Mouse (Mus musculus) left cerebral cortex, adult 18-20 months (tissue): ENCODE measurements around the gene Cpne9. TPM values are rescaled to one million over a fixed set of nuclear protein-coding genes. Genes with fewer than 3 reads are reported as not detected.

ENCODE experiments used
- DNase-seq, 2 experiments: peaks; one replicate each; pipeline ENCODE4 v3.0.0; 2021 to 2022; ENCODE audit warnings: low spot score in 2 of 2, mixed read lengths in 1 of 2
- long read RNA-seq, 2 experiments: library from polyadenylated mRNA; stranded (forward); transcript quantifications; one replicate each; pipeline ENCODE4 v2.0.0; 2021
- total RNA-seq, 2 experiments: library from RNA; stranded (reverse); gene quantifications; 2 replicates each; pipeline ENCODE4 v1.2.3; 2021

Cpne9 gene
- 10 to 100 TPM; 67.8 to 89.1 TPM for total RNA-seq
- long read RNA-seq, experiment 1, partial matches to known transcripts, result 5 of 62 reads
- long read RNA-seq, experiment 1, other reads (novel, unspliced or antisense), result 57 of 62 reads
- long read RNA-seq, experiment 2, partial matches to known transcripts, result 3 of 39 reads
- long read RNA-seq, experiment 2, other reads (novel, unspliced or antisense), result 36 of 39 reads

- peak; percentile 54 to 64 for DNase-seq
Observed at GRCm38 (mm10) chr6:113282101-113282802, at the start of gene Cpne9. Gene Cpne9, plus strand, starts transcription at chr6:113282307.

- DNase-seq, result peak; percentile 4 to 24
Observed at GRCm38 (mm10) chr6:113235141-113235540, 47.0 kb upstream of the Cpne9 start.

- DNase-seq, result peak; percentile 99
Observed at GRCm38 (mm10) chr6:113237542-113238270, 44.4 kb upstream of the Cpne9 start, which contains the start of gene Mtmr14. Gene Mtmr14, plus strand, starts transcription at chr6:113237843.

DNA sequence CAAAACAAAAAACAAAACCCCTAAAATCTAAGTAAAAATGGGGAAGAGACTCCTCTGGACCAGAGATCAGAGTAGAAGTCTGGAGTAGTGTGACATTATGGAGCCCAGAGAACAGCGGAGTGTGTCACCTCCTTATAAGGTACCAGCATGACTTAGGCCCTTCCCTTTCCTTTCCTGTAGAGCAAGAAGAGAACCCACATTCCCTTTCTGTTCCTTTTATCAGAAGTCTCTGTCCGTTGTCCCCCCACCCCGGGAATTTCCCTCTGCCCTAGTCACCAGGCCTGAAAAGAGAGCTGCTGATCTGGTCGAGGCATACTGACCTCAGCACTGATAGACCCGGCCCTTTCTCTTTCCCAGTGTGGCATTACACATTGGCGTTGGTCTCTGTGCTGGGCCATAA, 43.7 kb upstream of the Cpne9 start:
- DNase-seq, result no peak

GRCm38 (mm10) chr6:113242753-113243152, 39.4 kb upstream of the Cpne9 start:
- DNase-seq, result no peak

DNA sequence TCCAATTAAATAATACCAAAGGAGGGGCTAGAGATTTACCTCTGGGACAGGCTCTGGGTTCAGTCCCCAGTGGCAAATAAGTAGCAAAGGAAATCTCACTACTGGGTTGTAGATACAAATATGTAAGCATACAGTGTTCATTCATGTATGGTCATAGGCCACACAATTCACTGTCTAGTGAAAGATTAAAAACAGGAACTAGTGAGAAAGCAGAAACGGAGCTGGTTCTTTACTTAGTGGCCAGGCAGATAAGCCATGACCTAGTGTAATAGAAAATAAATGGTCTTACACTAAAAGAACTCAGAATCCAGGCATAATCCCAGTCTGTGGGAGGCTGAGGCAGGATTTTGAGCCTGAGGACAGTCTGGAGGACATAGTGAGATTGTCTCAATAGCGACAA, 36.5 kb upstream of the Cpne9 start:
- no peak for DNase-seq

DNA sequence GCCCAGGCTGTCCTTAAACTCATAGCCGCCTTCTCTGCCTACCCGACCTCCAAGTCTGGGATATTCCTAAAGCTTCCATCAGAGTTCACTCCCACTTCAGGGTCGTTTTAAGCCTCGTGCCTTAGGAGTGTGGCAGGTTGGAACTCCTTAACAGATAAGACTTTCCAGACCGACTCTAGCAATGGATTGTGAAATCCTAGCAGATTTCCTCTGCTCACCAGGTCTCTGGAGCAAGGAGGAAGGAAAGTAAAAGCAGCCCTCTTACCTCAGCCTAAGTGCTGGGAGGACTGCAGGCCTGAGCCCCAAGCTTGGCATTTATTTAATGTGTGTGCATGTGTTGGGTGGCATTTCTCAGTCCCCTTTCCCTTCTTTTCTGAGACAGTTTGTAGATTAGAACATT, 31.3 kb upstream of the Cpne9 start:
- DNase-seq, result no peak

DNA sequence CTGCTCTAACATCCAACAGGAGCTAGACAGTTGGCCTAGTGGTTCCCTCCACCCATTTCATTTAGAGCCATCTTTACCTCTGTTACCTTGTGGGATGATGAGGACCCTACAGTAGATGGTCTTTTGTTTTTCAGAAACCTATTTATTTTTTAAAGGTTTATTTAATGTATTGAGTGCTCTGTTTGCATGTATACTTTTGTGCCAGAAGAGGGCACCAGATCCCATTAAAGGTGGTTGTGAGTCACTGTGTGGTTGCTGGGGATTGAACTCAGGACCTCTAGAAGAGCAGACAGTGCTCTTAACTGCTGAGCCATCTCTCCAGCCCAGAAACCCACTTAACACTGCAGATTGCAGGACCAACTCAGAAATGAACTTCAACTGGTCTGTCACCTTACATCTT, 30.2 kb upstream of the Cpne9 start:
- no peak for DNase-seq

GRCm38 (mm10) chr6:113254899-113255298, 27.2 kb upstream of the Cpne9 start:
- DNase-seq, result no peak

DNA sequence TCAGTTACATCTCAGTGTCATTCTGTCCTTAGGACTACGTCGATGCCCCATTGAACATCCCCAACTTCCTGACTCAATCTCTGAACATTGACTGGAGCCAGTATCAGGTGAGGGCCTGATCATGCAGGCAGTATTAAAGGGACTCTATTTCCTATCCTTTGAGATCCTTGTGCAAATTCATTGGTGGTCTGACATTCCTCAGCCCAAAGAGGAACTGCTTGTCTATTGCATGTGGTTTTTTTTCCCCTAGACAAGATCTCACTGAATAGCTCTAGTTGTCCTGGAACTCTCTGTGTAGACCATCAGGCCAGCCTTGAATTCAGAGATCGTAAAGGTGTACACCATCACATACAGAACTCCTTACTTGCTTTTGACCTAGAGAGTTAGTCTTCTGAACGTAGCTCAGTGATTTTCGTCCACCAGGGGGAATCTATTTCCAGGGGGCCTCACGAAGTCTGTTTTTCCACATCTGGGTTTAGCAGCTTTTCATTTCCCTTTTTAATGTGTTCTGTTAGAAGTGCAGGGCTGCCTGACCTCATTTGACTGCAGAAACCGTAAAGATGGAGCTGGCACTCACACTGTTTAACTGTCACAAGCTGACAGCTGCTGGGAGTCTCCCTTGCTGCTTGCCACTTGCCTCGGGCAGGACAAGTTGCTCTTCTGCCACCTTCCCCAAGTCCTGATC, 20.8 kb upstream of the Cpne9 start:
- DNase-seq, result no peak

- DNase-seq, result no peak
Observed at GRCm38 (mm10) chr6:113263531-113263930, 18.6 kb upstream of the Cpne9 start.

GRCm38 (mm10) chr6:113264429-113264828, 17.7 kb upstream of the Cpne9 start:
- no peak for DNase-seq

GRCm38 (mm10) chr6:113266996-113267655, 15.0 kb upstream of the Cpne9 start:
- DNase-seq, result no peak

DNA sequence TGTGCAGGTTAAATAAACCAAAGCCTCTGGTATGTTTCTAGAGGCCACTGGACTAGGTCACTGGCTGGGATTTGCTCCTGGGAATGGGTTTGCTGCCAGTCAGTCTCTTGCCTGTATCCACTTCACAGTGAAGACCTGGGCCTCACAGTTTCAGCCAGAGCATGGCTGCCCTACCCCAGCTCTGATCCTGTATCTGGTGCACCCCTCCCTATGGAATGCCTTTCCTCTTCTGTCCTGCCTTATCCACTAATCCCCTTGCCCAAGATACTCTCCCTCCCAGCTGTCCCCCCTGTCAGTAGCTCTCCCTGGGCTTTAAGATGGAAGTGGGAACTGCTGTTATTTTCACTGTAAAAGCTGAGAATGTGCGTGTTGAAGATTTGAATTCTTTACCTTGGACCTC, 14.1 kb upstream of the Cpne9 start:
- DNase-seq, result no peak

- no peak for DNase-seq
Observed at GRCm38 (mm10) chr6:113272365-113272764, 9.7 kb upstream of the Cpne9 start.

DNA sequence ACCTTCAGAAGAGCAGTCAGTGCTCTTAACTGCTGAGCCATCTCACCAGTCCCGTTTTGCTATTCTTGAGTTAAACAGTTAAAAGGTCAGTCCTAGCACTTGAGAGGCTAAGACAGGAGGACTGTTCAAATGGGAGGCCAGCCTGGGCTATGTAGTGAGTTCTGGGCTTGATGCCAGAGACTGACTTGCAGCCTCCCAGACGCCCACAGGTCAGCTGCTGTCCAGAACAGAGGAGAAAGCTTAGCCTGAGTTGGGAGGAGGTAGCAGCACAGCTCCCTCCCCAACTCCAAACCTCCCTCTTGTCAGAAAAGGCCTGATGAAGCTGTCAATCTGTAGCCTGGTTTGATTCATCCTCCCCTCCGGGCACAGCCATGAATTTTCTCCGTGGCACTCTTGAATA, 5.3 kb upstream of the Cpne9 start:
- peak; percentile 62 to 69 for DNase-seq

GRCm38 (mm10) chr6:113281676-113282075, 431 bp upstream of the Cpne9 start:
- DNase-seq, result no peak

- DNase-seq, result peak; percentile 7 to 28
Observed at GRCm38 (mm10) chr6:113282969-113283368, 862 bp downstream of the Cpne9 start.

DNA sequence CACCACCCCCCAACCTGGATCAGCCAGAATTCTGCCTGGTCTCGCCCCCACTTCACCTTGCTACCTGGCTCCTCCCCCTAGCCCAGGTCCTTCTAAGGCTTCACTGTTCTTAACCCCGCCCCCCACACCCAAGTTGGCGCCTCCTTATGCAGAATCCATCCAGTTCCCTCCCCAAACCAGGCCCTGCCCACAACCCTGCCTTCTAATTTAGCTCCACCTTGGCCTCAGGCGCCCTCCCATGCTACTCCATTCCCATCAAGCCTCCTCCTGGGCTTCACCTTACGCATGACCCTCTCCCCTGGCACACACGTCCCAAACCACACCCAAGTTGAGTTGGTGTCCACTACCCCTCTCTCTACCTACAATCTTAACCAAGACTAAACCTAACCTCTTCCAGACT, 1.4 kb downstream of the Cpne9 start:
- peak in 1 of 2 experiments; percentile 9 for DNase-seq

- no peak for DNase-seq
Observed at GRCm38 (mm10) chr6:113284931-113285330, 2.8 kb downstream of the Cpne9 start.

DNA sequence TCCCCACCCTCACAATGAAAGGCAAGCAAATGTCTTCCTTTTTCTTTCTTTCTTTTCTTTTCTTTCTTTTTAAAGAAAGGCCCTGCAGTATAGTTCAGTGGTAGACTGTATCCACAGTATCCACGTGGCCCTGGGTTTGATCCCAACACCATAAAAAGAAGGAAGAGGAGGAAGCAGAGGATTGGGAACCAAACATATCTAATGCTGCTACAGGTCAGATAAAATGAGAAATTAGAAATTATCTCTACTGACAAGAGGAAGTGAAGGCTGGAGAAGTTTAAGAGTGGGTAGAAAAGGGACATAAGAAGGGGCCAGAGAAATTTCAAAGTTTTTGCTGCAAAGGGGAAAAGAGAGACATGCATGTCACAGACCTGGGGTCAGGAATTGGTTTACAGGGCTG, 4.2 kb downstream of the Cpne9 start:
- no peak for DNase-seq
